ENCODE assay signal across 12 mouse cellular contexts in the genomic region with DNA sequence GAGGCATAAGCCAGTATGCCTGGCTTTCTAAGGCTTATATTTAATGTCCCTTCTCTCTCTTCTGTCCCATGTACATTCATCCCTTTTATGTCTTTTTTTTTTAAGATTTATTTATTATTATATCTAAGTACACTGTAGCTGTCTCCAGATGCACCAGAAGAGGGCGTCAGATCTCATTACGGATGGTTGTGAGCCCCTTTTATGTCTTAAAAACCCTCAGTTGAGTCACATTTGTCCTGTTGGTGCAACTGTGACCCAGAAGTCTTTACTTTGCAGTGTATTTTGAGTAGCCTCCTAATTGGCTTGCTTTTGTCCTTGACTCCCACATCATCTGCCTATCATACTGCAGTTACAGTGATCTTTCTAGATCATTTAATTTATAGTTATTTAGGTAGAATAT. TPM values are rescaled to one million over a fixed set of nuclear protein-coding genes. Genes with fewer than 3 reads are reported as not detected.
DNase-seq lines count a peak whose midpoint lies in the region; ATAC-seq and TF ChIP-seq lines count a peak whose summit lies in the region.
"Had no signal": no experiment of that assay in that cellular context is flagged by ENCODE, and none has a peak within 500 bp of the region (broad histone marks: within the 10 kb centered on the region; RNA-seq: fewer than 3 reads in every experiment).

No protein-coding gene starts in this region.

- WGBS in cerebellum, adult 2 months = 35% methylated on average over 2 of the region's 2 CpGs
- WGBS in hindbrain, postnatal 0 days = 47% methylated on average over 2 of the region's 2 CpGs
- 51% methylated on average over 2 of the region's 2 CpGs for WGBS in midbrain, embryonic 15.5 days

- H3K4me1 ChIP-seq in cerebellum, adult 2 months (ENCODE audit: control insufficient read depth, insufficient read depth, low read length) = no peaks in the 10 kb centered on the region; the same call in 1 of the 2 replicates
- 0 out of 2 replicates have a peak, but pooled peaks cover 3% of the 10 kb centered on the region for H3K4me1 ChIP-seq in hindbrain, postnatal 0 days (ENCODE audit: insufficient read depth, low read length)
- H3K4me1 ChIP-seq in midbrain, embryonic 15.5 days = peaks cover 23% of the 10 kb centered on the region

- H3K27me3 ChIP-seq in cerebellum, adult 2 months (ENCODE audit: control insufficient read depth, insufficient read depth, low read length) = no peaks in the 10 kb centered on the region
- no peaks in the 10 kb centered on the region for H3K27me3 ChIP-seq in hindbrain, postnatal 0 days (ENCODE audit: insufficient read depth, low read length)
- H3K27me3 ChIP-seq in midbrain, embryonic 15.5 days (replicated peaks) = no peaks in the 10 kb centered on the region
- H3K27me3 ChIP-seq: embryonic facial prominence, embryonic 15.5 days had no signal

- peaks cover 22% of the 10 kb centered on the region for H3K36me3 ChIP-seq in hindbrain, postnatal 0 days (ENCODE audit: insufficient read depth, low read length)
- peaks cover 38% of the 10 kb centered on the region for H3K36me3 ChIP-seq in midbrain, embryonic 15.5 days (replicated peaks)

- H3K4me3 ChIP-seq in cerebellum, adult 2 months (replicated peaks; ENCODE audit: insufficient read depth, low read depth, low read length) = peak overlapping the region; percentile 7
- peak overlapping the region; percentile 73; the same call in 1 of the 2 replicates for H3K4me3 ChIP-seq in layer of hippocampus, adult 2 months
- H3K4me3 ChIP-seq in hindbrain, postnatal 0 days (ENCODE audit: low read length) = no peak overlapping the region
- peak overlapping the region; percentile 3; the same call in 1 of the 2 replicates for H3K4me3 ChIP-seq in midbrain, embryonic 15.5 days

- H3K27ac ChIP-seq in cerebellum, adult 2 months (ENCODE audit: insufficient read depth, low read length) = no peak overlapping the region
- H3K27ac ChIP-seq in layer of hippocampus, adult 2 months = no peak overlapping the region
- H3K27ac ChIP-seq in hindbrain, postnatal 0 days = no peak overlapping the region
- H3K27ac ChIP-seq in midbrain, embryonic 15.5 days = no peak overlapping the region
- H3K27ac ChIP-seq: embryonic facial prominence, embryonic 15.5 days had no signal

- H3K9ac ChIP-seq in hindbrain, postnatal 0 days (replicated peaks; ENCODE audit: low read length) = no peak overlapping the region
- no peak overlapping the region; the same call in 1 of the 2 replicates for H3K9ac ChIP-seq in midbrain, embryonic 15.5 days
- H3K9ac ChIP-seq: embryonic facial prominence, embryonic 15.5 days had no signal

- TF ChIP-seq CTCF in cerebellum, adult 2 months (IDR thresholded peaks at IDR 0.05; ENCODE audit: borderline replicate concordance, insufficient read depth, low read depth, low read length) = no peak
- peak; percentile 63 for TF ChIP-seq CTCF in layer of hippocampus, adult 2 months (conservative IDR thresholded peaks at IDR 0.05)
- no peak for TF ChIP-seq CTCF in hindbrain, postnatal 0 days (IDR thresholded peaks at IDR 0.05; ENCODE audit: low read depth)

- no peak for ATAC-seq in hindbrain, postnatal 0 days
- ATAC-seq in midbrain, embryonic 15.5 days (replicated peaks) = no peak
- no peak for ATAC-seq in frontal cortex, adult (ENCODE audit: low TSS enrichment)
- ATAC-seq: intestine, postnatal 0 days had no signal

- H3K4me2 ChIP-seq in hindbrain, postnatal 0 days (ENCODE audit: low read depth, low read length) = peak overlapping the region; percentile 91; the same call in 1 of the 2 replicates
- peak overlapping the region; percentile 93; the same call in 1 of the 2 replicates for H3K4me2 ChIP-seq in midbrain, embryonic 15.5 days

- H3K9me3 ChIP-seq in hindbrain, postnatal 0 days (ENCODE audit: low read length) = no peaks in the 10 kb centered on the region
- no peaks in the 10 kb centered on the region for H3K9me3 ChIP-seq in midbrain, embryonic 15.5 days
- H3K9me3 ChIP-seq: embryonic facial prominence, embryonic 15.5 days had no signal

- no peak for DNase-seq in cerebellum, adult 2 months
- no peak for DNase-seq in cerebellum, postnatal 36 days
- no peak for DNase-seq in layer of hippocampus, adult 2 months (ENCODE audit: low spot score in 2 of 2)
- DNase-seq in layer of hippocampus, adult 9-11 months = no peak
- no peak for DNase-seq in hindbrain, postnatal 0 days (ENCODE audit: low spot score)
- no peak for DNase-seq in adrenal gland, postnatal 36 days
- DNase-seq: adrenal gland, postnatal 10 days had no signal

- TF ChIP-seq POLR2A in cerebellum, adult 2 months (IDR thresholded peaks at IDR 0.05; ENCODE audit: borderline replicate concordance, insufficient read depth, low read length) = no peak

RNA-seq across cellular contexts. Expression of a gene that starts 1.9 kb away (rescaled TPM):
- 203 and 204 TPM in 2 replicates for polyA plus RNA-seq in cerebellum, adult 2 months (2012; rRNA removed)
- 100 to 1,000 TPM; 208 to 213 TPM for total RNA-seq in layer of hippocampus, adult 2 months (2021)
- total RNA-seq in hindbrain, postnatal 0 days (2014; rRNA removed) = 192 and 196 TPM in 2 replicates
- 308 and 314 TPM in 2 replicates for polyA plus RNA-seq in hindbrain, postnatal 0 days (2015; fragmentation: Nextera tagmentation; extraction: Ambion mirVana)
- polyA plus RNA-seq in midbrain, embryonic 15.5 days (2015; fragmentation: Nextera tagmentation; extraction: Ambion mirVana) = 355 and 359 TPM in 2 replicates
- 100 to 1,000 TPM; 288 to 322 TPM for total RNA-seq in adrenal gland, postnatal 36 days (2021)

RNA-seq across cellular contexts. Expression of a gene that starts 14.8 kb away (rescaled TPM):
- 184 and 193 TPM in 2 replicates for polyA plus RNA-seq in cerebellum, adult 2 months (2012; rRNA removed)
- 100 to 1,000 TPM; 283 to 297 TPM for total RNA-seq in layer of hippocampus, adult 2 months (2021)
- 424 and 428 TPM in 2 replicates for total RNA-seq in hindbrain, postnatal 0 days (2014; rRNA removed)
- polyA plus RNA-seq in hindbrain, postnatal 0 days (2015; fragmentation: Nextera tagmentation; extraction: Ambion mirVana) = 115 and 124 TPM in 2 replicates
- polyA plus RNA-seq in midbrain, embryonic 15.5 days (2015; fragmentation: Nextera tagmentation; extraction: Ambion mirVana) = 146 and 148 TPM in 2 replicates
- total RNA-seq in adrenal gland, postnatal 36 days (2021) = 100 to 1,000 TPM; 352 to 397 TPM

RNA-seq across cellular contexts. Expression of a gene that starts 23.7 kb away (rescaled TPM):
- 79.0 and 81.5 TPM in 2 replicates for polyA plus RNA-seq in cerebellum, adult 2 months (2012; rRNA removed)
- 10 to 100 TPM; 34.4 to 36.1 TPM for total RNA-seq in layer of hippocampus, adult 2 months (2021)
- total RNA-seq in hindbrain, postnatal 0 days (2014; rRNA removed) = 14.7 and 24.6 TPM in 2 replicates
- polyA plus RNA-seq in hindbrain, postnatal 0 days (2015; fragmentation: Nextera tagmentation; extraction: Ambion mirVana) = 16.0 and 16.6 TPM in 2 replicates
- polyA plus RNA-seq in midbrain, embryonic 15.5 days (2015; fragmentation: Nextera tagmentation; extraction: Ambion mirVana) = 17.1 and 19.9 TPM in 2 replicates
- total RNA-seq in adrenal gland, postnatal 36 days (2021) = 10 to 100 TPM in 1 of 2 experiments, 1 to 10 TPM in 1; 8.9 to 17.5 TPM
- total RNA-seq: neutrophil, adult 5-6 weeks had no signal

RNA-seq across cellular contexts. Expression of a gene that starts 32.2 kb away (rescaled TPM):
- 230 and 239 TPM in 2 replicates for polyA plus RNA-seq in cerebellum, adult 2 months (2012; rRNA removed)
- total RNA-seq in layer of hippocampus, adult 2 months (2021) = 10 to 100 TPM; 69.1 to 84.4 TPM
- 70.2 and 82.9 TPM in 2 replicates for total RNA-seq in hindbrain, postnatal 0 days (2014; rRNA removed)
- polyA plus RNA-seq in hindbrain, postnatal 0 days (2015; fragmentation: Nextera tagmentation; extraction: Ambion mirVana) = 84.7 and 85.7 TPM in 2 replicates
- polyA plus RNA-seq in midbrain, embryonic 15.5 days (2015; fragmentation: Nextera tagmentation; extraction: Ambion mirVana) = 33.5 and 35.8 TPM in 2 replicates
- 100 to 1,000 TPM in 1 of 2 experiments, 10 to 100 TPM in 1; 25.3 to 128 TPM for total RNA-seq in adrenal gland, postnatal 36 days (2021)
- total RNA-seq: neutrophil, adult 5-6 weeks had no signal

RNA-seq across cellular contexts. Expression of a gene that starts 39.7 kb away (rescaled TPM):
- polyA plus RNA-seq in cerebellum, adult 2 months (2012; rRNA removed) = 123 and 137 TPM in 2 replicates
- total RNA-seq in layer of hippocampus, adult 2 months (2021) = 100 to 1,000 TPM; 450 to 457 TPM
- 130 and 147 TPM in 2 replicates for total RNA-seq in hindbrain, postnatal 0 days (2014; rRNA removed)
- 49.0 and 55.4 TPM in 2 replicates for polyA plus RNA-seq in hindbrain, postnatal 0 days (2015; fragmentation: Nextera tagmentation; extraction: Ambion mirVana)
- polyA plus RNA-seq in midbrain, embryonic 15.5 days (2015; fragmentation: Nextera tagmentation; extraction: Ambion mirVana) = 58.1 and 58.5 TPM in 2 replicates
- total RNA-seq in adrenal gland, postnatal 36 days (2021) = 10 to 100 TPM; 13.5 to 15.0 TPM
- total RNA-seq: neutrophil, adult 5-6 weeks had no signal
